Mouse (Mus musculus) C2C12 (cell line): ENCODE results near the gene H2-DMa. TPM values are rescaled to one million over a fixed set of nuclear protein-coding genes. Genes with fewer than 3 reads are reported as not detected.

Source experiments
- H3K27me3 ChIP-seq: one replicate; pipeline ENCODE4 v1.6.1; 2011; ENCODE audit not compliant: control insufficient read depth, insufficient read depth, insufficient read length
- H3K36me3 ChIP-seq: one replicate; pipeline ENCODE4 v1.6.1; 2011; ENCODE audit not compliant: control insufficient read depth, insufficient read depth
- H3K4me3 ChIP-seq: one replicate; pipeline ENCODE4 v1.5.1; 2011; ENCODE audit warnings: mild to moderate bottlenecking, control low read depth; ENCODE audit not compliant: poor library complexity, insufficient read depth, severe bottlenecking
- H3K79me2 ChIP-seq: one replicate; pipeline ENCODE4 v1.6.1; 2011; ENCODE audit not compliant: control insufficient read depth, insufficient read depth
- H3K79me3 ChIP-seq: one replicate; pipeline ENCODE4 v1.6.1; 2011; ENCODE audit warnings: low read depth, control low read depth
- H3ac ChIP-seq: one replicate; pipeline ENCODE3; 2011; ENCODE audit warnings: low read depth; ENCODE audit not compliant: control insufficient read depth, insufficient read length
- CEBPB ChIP-seq: IDR thresholded peaks from one replicate; pipeline ENCODE4 v1.6.1; 2011; ENCODE audit warnings: low read depth, mild to moderate bottlenecking, control low read depth, moderate library complexity
- CTCF ChIP-seq: IDR thresholded peaks from one replicate; pipeline ENCODE4 v1.5.1; 2011; ENCODE audit not compliant: control insufficient read depth, insufficient read depth, insufficient read length
- FOSL1 ChIP-seq: IDR thresholded peaks from one replicate; pipeline ENCODE4 v1.8.0; 2011; ENCODE audit warnings: mild to moderate bottlenecking, low read length; ENCODE audit not compliant: poor library complexity, insufficient read depth, severe bottlenecking
- MAX ChIP-seq: IDR thresholded peaks from one replicate; pipeline ENCODE4 v1.6.1; 2011; ENCODE audit warnings: mild to moderate bottlenecking, control low read depth
- MYOD1 ChIP-seq: IDR thresholded peaks from one replicate; pipeline ENCODE4 v1.6.1; 2011; ENCODE audit warnings: low read depth; ENCODE audit not compliant: control insufficient read depth, insufficient read length
- MYOG ChIP-seq: IDR thresholded peaks from one replicate; pipeline ENCODE4 v1.6.1; 2011; ENCODE audit not compliant: control insufficient read depth, insufficient read length; ENCODE audit errors: extremely low read depth
- USF1 ChIP-seq: IDR thresholded peaks from one replicate; pipeline ENCODE4 v1.6.1; 2011; ENCODE audit warnings: low read depth, mild to moderate bottlenecking, control low read depth, moderate library complexity
- polyA plus RNA-seq: library from polyadenylated mRNA; unstranded; fragments of >200 nt; fragmentation: generic; extraction: Trizol; gene quantifications from one replicate; pipeline ENCODE4 v1.2.1, GENCODE M21; 2012; ENCODE audit warnings: missing spikeins

H2-DMa gene
- polyA plus RNA-seq, 1 experiment, result 5.2 TPM

DNA sequence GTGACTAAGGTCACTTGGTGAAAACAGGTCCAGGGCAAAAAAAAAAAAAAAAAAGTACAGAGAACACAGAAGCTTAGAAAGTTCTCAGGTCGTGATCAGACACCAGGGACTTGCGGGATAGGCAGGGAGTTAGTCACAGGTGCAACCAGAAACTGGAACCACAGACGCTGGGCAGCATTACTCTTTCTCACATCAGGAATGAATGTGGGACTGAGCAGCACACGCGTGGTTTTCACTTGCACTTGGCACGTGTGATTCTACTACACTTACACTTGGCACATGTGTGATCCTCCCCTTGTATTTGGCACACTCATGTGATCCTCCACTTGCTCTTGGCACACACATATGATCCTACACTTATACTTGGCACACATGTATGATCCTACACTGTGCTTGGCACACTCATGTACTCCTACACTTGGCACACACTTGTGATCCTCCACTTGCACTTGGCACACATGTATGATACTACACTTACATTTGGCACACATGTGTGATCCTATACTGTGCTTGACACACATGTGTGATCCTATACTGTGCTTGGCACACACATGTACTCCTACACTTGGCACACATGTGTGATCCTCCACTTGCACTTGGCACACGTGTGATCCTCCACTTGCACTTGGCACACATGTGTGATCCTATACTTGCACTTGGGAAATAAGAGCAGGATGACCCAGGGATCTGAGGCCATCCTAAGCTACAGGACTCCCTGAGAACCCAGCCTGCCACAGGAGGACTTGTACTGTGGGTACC is 12.1 kb upstream of the H2-DMa start:
- Histone ChIP-seq H3ac (no peak overlapping the region), H3K79me2 (peaks cover 4% of the 10 kb centered on the region), H3K36me3 (peaks cover 32% of the 10 kb centered on the region), H3K79me3 (no peaks in the 10 kb centered on the region), H3K4me3 (no peak overlapping the region), H3K27me3 (no peaks in the 10 kb centered on the region)
- TF ChIP-seq MAX (no peak), USF1 (no peak), FOSL1 (no peak), MYOD1 (no peak), MYOG (no peak), CEBPB (no peak), CTCF (no peak)

DNA sequence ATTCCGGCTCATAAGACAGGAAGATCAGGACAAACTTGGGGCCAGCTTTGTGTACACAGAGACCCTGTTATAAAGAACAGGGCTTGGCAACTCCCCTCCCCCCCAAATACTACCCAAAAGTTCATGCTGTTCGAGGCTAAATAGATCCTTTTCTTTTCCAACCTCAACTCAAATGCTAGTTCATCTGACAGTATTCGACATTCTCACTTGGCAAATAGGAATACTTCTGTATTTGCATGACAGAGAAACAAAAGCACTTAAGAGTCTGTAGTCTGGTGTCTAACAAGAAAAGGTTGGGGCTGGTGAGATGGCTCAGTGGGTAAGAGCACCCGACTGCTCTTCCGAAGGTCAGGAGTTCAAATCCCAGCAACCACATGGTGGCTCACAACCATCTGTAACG is 10.9 kb upstream of the H2-DMa start:
- Histone ChIP-seq H3K79me2 (peaks cover 15% of the 10 kb centered on the region), H3K79me3 (peaks cover 2% of the 10 kb centered on the region), H3K36me3 (peaks cover 43% of the 10 kb centered on the region), H3K27me3 (no peaks in the 10 kb centered on the region), H3K4me3 (no peak overlapping the region), H3ac (no peak overlapping the region)
- TF ChIP-seq MYOG (no peak), USF1 (no peak)

DNA sequence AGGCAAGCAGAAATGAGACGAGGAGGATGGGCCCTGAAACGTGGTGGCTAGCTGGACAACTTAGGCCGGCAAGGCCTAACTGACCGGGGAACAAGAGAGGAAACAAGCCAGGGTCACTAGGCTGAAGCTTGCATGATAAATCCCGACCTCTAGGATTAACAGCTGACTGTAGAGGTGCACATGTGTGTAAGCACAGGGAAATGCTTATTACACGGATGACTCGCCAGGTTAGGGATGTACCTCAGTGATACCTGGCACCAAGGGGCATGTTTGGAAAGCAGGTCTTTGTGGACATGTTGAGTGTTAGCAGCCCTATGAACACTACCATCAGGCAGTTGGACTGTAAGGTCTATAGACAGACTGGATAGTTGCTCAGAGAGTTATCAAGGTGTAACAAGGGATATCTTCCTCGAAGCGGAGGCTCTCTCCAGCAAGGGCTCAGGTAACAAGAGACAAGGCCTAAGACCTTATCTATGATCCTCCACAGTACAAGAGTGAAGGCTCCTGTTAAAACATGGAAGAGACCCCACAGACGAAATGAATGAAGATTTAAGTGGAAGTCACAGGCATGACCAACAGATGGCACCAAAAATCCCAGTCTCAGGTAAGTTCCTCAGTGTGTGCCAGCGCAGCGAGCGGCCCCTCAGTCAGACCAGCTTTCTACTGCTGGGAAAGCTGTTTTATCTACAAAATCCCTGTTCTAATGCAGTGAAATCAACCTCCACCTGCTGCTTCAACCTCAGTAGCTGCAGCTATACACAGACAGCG is 10.1 kb upstream of the H2-DMa start:
- H3K4me3 ChIP-seq, result no peak overlapping the region
- peaks cover 10% of the 10 kb centered on the region for H3K79me3 ChIP-seq
- no peak overlapping the region for H3ac ChIP-seq
- H3K36me3 ChIP-seq, result peaks cover 51% of the 10 kb centered on the region
- peaks cover 23% of the 10 kb centered on the region for H3K79me2 ChIP-seq
- H3K27me3 ChIP-seq, result no peaks in the 10 kb centered on the region
- TF ChIP-seq MYOG, result no peak
- TF ChIP-seq CTCF, result no peak

DNA sequence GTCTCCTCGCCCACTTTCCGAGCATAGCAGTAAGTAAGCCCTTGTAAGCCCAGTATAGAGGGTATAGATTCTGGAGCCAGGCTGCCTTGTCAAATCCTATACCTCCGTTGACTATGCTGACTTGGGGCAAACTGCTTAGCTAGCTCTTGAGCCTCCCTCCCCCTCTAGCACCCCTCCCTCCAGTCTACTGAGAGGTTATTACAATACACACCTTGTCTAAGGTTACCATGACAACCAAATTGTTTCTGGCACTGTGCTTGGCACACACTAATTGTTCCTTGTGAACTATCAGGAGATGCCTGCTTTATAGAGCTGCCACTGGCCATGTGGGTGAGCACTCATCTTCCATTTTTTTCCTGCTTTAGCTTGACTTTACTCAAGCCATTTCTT is 9.5 kb upstream of the H2-DMa start:
- Histone ChIP-seq H3K79me2 (peaks cover 29% of the 10 kb centered on the region), H3ac (no peak overlapping the region), H3K79me3 (peaks cover 15% of the 10 kb centered on the region), H3K27me3 (no peaks in the 10 kb centered on the region), H3K4me3 (no peak overlapping the region), H3K36me3 (peaks cover 57% of the 10 kb centered on the region)
- no peak for TF ChIP-seq USF1
- no peak for TF ChIP-seq CTCF
- TF ChIP-seq CEBPB, result no peak
- TF ChIP-seq MAX, result no peak
- no peak for TF ChIP-seq MYOG
- TF ChIP-seq FOSL1, result no peak
- TF ChIP-seq MYOD1, result no peak

DNA sequence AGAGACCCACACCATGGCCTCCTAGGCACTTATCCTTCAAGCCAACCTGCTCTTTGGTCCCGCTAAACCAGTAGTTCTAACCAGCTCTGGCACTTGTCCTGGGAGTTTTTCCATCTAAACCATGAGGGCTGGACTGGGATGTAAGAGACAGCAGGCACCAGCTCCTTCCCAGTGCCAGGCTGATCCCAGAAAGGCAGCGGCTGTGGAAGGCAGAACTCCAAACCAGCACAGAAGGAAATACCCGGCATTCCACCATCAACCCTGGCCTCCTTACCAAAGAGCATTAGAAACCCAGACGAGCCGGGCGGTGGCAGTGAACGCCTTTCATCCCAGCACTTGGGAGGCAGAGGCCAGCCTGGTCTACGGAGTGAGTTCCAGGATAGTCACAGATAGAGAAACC is 9.0 kb upstream of the H2-DMa start:
- TF ChIP-seq CEBPB, result no peak
- no peak for TF ChIP-seq CTCF
- TF ChIP-seq FOSL1, result no peak
- TF ChIP-seq MAX, result no peak
- no peak for TF ChIP-seq MYOD1
- no peak for TF ChIP-seq USF1
- TF ChIP-seq MYOG, result no peak
- Histone ChIP-seq H3K36me3 (peaks cover 62% of the 10 kb centered on the region), H3K27me3 (no peaks in the 10 kb centered on the region), H3K4me3 (no peak overlapping the region), H3ac (no peak overlapping the region), H3K79me2 (peaks cover 34% of the 10 kb centered on the region), H3K79me3 (peaks cover 20% of the 10 kb centered on the region)
